Mouse (Mus musculus): Measurements from ENCODE around the gene Frmpd4.

- TF ChIP-seq POLR2A (IDR thresholded peaks at IDR 0.05; ENCODE audit: borderline replicate concordance, extremely low read depth, low read depth, low read length), result no peak
- TF ChIP-seq CTCF (IDR thresholded peaks at IDR 0.05; ENCODE audit: insufficient read depth, low read length), result no peak
These were observed 922.1 kb downstream of the Frmpd4 start for GRCm38 (mm10) chrX:167654806-167655495.

Measured in lung, adult 2 months (tissue).